Mouse (Mus musculus) bone marrow macrophage, adult 2 months (primary cell): ENCODE measurements at regions not wholly inside any gene's neighbourhood (a gene's known extent, or its start where the extent isn't known, plus 50 kb on each side); places are given as distances from the start of the nearest gene placed in this dataset.

ENCODE experiments used
- H3K27ac ChIP-seq: 2 replicates; pipeline ENCODE4 v1.5.1; 2012; ENCODE audit warnings: low read depth, low read length; ENCODE audit not compliant: insufficient read depth
- H3K4me1 ChIP-seq: 2 replicates; pipeline ENCODE4 v1.6.1; 2012; ENCODE audit warnings: low read length; ENCODE audit not compliant: control insufficient read depth, insufficient read depth
- H3K4me3 ChIP-seq: 2 replicates; pipeline ENCODE4 v1.5.1; 2012; ENCODE audit warnings: mild to moderate bottlenecking, low read length, moderate library complexity; ENCODE audit not compliant: insufficient read depth
- CTCF ChIP-seq: IDR thresholded peaks from 2 replicates; pipeline ENCODE4 v1.5.1; 2012; ENCODE audit warnings: low read depth, mild to moderate bottlenecking, low read length, moderate library complexity
- POLR2A ChIP-seq: IDR thresholded peaks from 2 replicates; pipeline ENCODE4 v1.6.1; 2012; ENCODE audit warnings: mild to moderate bottlenecking, low read depth, low read length, borderline replicate concordance

DNA sequence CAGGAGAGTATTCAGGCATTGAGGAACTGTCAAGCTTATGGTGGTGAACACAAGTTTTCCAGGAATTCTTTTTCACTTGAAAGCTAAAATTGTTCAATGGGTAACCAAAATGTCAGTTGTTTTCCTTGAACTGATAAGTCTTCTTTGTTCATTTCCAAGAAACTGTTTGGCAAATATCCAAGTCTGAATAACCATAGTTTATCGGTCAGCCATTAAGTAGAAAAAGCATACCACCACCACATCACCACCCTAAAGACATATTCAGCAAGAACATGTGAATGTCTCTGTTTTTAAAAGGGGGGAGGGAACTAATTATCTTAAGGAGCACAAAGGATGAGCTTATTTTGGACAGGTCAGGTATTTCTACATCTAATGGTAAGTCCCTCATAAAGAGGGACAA is 291.6 kb upstream of the Jarid2 start:
- Histone ChIP-seq H3K4me3 (no peak overlapping the region), H3K4me1 (no peaks in the 10 kb centered on the region), H3K27ac (no peak overlapping the region)
- TF ChIP-seq CTCF (no peak), POLR2A (no peak)

DNA sequence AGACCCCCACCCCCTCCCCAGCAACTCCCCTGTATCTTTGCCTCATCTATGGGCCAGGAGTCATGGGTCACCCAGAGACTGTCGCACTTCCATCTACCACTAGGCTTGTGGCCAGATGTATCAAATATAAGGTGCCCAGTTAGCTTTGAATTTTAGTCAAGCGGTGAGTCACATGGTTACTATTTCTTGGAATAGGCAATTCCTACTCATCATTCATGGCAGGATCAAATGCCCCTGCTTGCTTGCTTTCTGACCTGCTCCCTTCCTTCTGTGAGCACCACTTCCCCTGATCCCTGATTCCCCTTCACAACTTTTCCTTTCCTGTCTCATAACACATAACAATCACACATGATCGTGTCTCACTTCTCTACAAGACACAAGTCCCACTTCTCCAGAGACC is 288.2 kb upstream of the Jarid2 start:
- Histone ChIP-seq H3K4me3 (no peak overlapping the region), H3K4me1 (no peaks in the 10 kb centered on the region), H3K27ac (no peak overlapping the region)
- TF ChIP-seq POLR2A, result no peak
- TF ChIP-seq CTCF, result no peak

DNA sequence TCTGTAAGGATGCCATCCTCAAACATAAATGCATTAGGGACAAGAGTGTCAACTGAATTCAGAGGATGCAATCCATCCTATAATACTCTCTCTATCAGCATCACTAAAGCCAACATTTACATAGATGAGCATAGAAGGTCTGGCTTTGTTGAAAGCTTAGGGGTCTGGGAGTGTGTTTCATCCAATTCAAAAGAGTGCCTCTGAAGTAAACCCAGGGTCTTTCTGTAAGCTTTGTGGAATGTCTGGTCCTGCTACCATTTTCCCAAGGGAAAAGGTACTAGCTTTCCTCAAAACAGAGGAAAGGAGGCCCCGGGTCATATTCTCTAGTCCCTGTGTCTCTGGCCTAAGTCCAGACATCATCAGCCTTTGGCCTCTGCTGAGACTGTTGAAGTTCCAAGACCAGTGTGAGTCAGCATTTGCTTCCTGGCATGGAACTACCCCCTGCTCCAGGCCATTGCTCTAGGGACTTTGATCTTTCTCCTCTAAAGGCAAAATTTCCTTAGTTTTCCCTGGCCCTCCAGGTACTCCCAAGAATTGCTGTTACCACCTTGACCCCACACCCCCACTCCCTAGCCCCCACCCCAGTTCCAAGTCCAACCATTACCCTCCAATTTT is 280.0 kb upstream of the Jarid2 start:
- no peak overlapping the region for H3K4me3 ChIP-seq
- H3K27ac ChIP-seq, result no peak overlapping the region
- no peaks in the 10 kb centered on the region for H3K4me1 ChIP-seq
- TF ChIP-seq POLR2A, result no peak
- TF ChIP-seq CTCF, result no peak

DNA sequence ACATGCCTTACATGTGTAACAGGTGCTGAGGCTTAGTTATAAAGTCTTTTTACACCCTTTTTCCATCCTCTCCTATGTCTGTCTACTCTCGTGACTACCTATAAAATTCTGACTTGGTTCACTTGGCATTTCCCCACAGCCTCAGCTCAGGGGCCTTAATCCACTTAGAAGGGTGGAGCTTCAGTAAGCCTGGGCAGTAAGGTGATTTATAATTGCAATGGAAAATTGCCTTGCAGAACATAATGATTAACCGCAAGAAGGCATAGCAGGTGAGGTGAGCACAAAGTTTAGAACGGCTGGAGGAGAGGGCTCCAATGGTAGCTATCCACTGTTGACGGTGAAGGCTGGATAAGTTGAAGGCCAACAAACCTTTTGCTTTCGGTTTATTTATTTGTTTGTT is 278.1 kb upstream of the Jarid2 start:
- H3K27ac ChIP-seq, result no peak overlapping the region
- TF ChIP-seq CTCF (no peak), POLR2A (no peak)
- H3K4me1 ChIP-seq, result no peaks in the 10 kb centered on the region
- H3K4me3 ChIP-seq, result no peak overlapping the region

DNA sequence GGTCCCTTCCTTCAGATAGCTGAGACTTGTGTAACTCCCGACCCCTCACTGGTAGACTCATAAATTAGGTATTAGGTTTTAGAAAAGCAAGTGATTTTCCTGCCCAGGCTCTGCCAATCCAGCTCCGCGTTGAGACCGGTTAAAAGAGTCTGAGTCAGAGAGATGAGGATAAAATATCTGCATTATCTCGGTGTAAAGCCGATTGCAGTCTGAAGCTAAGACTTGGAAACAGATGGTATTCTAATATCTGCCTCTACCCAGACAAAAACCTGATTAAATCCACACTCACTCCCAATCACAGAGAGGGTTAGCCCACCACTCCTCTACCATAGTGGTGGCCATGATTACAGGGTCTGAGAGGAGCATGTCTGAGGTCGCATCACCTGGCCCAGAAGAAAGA is 276.1 kb upstream of the Jarid2 start:
- no peak overlapping the region for H3K27ac ChIP-seq
- no peak for TF ChIP-seq POLR2A
- TF ChIP-seq CTCF, result no peak
- H3K4me3 ChIP-seq, result no peak overlapping the region
- H3K4me1 ChIP-seq, result no peaks in the 10 kb centered on the region

DNA sequence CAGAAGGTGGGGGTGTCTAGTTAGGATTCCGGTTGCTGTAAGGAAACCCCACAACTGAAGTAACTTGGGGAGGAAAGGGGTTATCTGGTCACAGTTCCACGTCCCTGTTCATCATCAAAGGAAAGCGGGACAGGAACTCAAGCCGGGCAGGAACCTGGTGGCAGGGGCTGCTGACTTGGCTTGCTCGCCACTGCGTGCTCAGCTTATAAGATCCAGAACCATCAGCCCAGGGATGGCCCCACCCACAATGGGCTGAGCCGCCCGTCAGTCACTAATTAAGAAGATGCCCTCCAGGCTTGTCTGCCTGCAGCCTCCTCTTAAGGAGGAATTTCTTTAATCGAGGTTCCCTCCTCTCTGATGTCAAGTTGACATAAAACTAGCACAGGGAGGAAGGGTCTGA is 275.1 kb upstream of the Jarid2 start:
- Histone ChIP-seq H3K27ac (no peak overlapping the region), H3K4me1 (no peaks in the 10 kb centered on the region), H3K4me3 (no peak overlapping the region)
- TF ChIP-seq POLR2A (no peak), CTCF (no peak)

DNA sequence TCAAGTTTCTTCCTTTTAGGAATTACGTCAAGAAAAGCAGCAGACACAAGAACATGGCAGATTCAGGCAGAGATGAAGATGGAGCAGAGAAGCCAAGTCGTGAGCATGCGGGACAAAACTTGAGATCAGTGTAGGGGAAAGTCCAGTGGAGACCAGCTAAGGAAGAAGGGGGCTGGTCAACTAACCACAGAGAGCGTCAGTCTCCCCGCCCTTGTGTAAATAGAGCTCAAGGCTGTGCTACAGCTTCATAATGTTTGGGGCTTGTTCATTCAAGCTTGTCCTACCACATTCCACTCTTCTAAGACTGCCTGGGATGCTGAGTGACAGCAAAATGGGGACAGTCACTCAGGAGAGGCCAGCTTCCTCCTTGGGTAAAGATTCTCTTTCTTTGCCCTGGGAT is 274.1 kb upstream of the Jarid2 start:
- TF ChIP-seq POLR2A (no peak), CTCF (no peak)
- Histone ChIP-seq H3K27ac (no peak overlapping the region), H3K4me1 (no peaks in the 10 kb centered on the region), H3K4me3 (no peak overlapping the region)

DNA sequence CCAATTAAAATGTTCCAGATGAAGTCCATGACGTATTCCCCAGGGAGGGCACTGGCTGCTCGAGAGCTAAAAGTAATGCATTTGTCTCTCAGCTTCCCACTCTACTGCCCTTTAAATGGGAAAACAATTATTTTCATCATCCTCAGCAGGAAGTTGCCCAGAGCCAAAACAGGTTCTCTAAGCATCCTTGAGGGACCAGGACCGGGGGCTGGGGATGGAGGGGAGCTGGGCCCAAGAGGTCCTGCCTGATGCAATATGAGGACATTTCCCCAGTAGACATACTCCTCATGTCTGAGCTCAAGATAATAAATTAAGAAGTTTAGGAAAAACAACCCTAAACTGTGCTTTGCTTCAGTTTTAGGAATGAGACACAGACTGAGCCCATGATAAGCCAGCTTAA is 270.5 kb upstream of the Jarid2 start:
- H3K4me1 ChIP-seq, result no peaks in the 10 kb centered on the region
- no peak overlapping the region for H3K4me3 ChIP-seq
- no peak overlapping the region for H3K27ac ChIP-seq
- TF ChIP-seq POLR2A, result no peak
- TF ChIP-seq CTCF, result no peak

DNA sequence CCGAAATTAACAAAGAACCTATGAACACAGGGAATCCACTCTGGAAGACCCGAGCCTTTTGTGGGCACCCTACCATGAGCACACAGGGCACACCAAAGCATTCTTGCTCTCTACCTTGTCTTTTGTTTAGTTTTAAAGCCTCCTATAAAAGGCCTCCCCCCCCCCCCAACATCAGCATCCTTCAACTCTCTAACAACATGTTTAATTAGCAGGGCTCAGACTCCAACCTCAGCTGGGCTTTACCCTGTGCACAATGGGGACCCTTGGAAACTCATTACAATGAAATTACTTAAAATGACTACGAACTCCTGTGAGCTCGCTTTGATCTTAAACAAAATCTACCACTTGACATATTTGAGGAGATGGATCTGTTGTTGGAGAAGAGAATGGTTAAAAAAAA is 270.1 kb upstream of the Jarid2 start:
- no peak for TF ChIP-seq POLR2A

DNA sequence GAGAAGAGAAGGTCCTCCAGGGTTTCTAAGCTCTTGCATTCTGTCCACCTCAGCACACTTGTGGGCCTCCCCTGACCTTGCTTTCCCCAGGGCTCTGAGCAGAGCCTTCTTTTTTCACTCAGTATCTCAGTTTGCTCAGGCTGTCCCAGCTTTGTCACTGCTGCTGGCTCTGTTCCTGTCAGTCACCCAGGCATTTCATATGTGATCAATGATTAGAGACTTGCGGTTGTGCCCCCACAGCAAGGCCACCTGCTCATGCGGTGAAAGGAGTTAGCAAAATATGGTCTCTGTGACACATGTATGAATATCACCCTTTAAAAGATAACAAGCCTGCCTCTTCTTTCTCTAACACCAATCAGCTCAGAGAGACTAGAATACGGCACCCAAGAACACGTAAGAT is 265.6 kb upstream of the Jarid2 start:
- no peak overlapping the region for H3K4me3 ChIP-seq
- TF ChIP-seq POLR2A (no peak), CTCF (no peak)
- no peaks in the 10 kb centered on the region for H3K4me1 ChIP-seq
- H3K27ac ChIP-seq, result no peak overlapping the region

More for the DNA sequence above, 270.1 kb upstream of the Jarid2 start:
- Histone ChIP-seq H3K27ac (no peak overlapping the region), H3K4me3 (no peak overlapping the region), H3K4me1 (no peaks in the 10 kb centered on the region)

DNA sequence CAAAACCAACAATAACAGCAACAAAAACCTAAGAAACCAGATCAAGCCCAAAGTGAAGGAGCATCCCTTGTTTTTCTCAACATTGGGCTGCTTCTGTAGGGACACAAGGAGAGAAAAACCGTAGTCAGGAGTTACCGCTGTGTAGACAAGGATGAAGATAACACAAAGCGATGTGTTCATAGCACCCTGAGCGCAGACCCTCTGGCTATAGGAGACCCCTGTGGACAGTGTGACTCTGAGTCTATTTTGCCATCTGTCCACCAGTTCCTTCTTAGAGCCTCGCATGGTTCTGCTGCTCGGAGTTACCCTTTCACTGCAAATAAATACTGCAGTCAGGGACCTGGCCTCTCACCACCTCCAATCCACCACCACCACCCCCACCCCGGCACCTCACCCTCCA is 263.7 kb upstream of the Jarid2 start:
- TF ChIP-seq CTCF (no peak), POLR2A (no peak)
- Histone ChIP-seq H3K4me3 (no peak overlapping the region), H3K4me1 (no peaks in the 10 kb centered on the region), H3K27ac (no peak overlapping the region)
